Mouse (Mus musculus) lung, postnatal 0 days (tissue): Measurements from ENCODE around the gene Il10rb.
"Not testable (repeated sequence)": the region's sequence is repeated elsewhere in the genome, so short reads cannot be mapped to it uniquely, and the experiment has no call there.

ENCODE experiments used
- CTCF ChIP-seq: IDR thresholded peaks from 2 replicates; pipeline ENCODE4 v1.5.1; 2016; ENCODE audit warnings: antibody characterized with exemption, mild to moderate bottlenecking
- EP300 ChIP-seq: IDR thresholded peaks from 2 replicates; pipeline ENCODE4 v1.6.1; 2016; ENCODE audit warnings: antibody characterized with exemption, mild to moderate bottlenecking, control low read depth

DNA sequence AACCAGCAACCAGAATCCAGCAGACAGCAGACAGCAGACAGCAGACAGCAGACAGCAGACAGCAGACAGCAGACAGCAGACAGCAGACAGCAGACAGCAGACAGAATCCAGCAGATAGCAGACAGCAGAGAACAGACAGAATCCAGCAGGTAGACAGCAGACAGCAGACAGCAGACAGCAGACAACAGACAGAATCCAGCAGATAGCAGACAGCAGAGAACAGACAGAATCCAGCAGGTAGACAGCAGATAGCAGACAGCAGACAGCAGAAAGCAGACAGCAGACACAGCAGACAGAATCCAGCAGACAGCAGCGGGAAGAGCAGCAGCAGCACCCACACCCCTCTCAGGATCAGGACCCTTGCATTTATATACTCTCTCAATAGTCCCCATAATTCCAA lies 32.6 kb downstream of the Il10rb start:
- TF ChIP-seq EP300, CTCF: not testable (repeated sequence)
